Comparison of ENCODE assay signal across 8 mouse cellular contexts in genomic region chr15:79192885-79193845, GRCm38 (mm10). TPM values are rescaled to one million over a fixed set of nuclear protein-coding genes. Genes with fewer than 3 reads are reported as not detected.
DNase-seq lines count a peak whose midpoint lies in the region; ATAC-seq and TF ChIP-seq lines count a peak whose summit lies in the region.

No protein-coding gene starts in this region.

- no peaks in the 10 kb centered on the region for H3K9me3 ChIP-seq in kidney, embryonic 15.5 days (replicated peaks)
- H3K9me3 ChIP-seq in embryonic facial prominence, embryonic 10.5 days: no peaks in the 10 kb centered on the region
- H3K9me3 ChIP-seq in heart, postnatal 0 days (replicated peaks; ENCODE audit: control insufficient read depth, low read length): no peaks in the 10 kb centered on the region
- H3K9me3 ChIP-seq in midbrain, embryonic 16.5 days (replicated peaks; ENCODE audit: control insufficient read depth, low read length, poor library complexity, severe bottlenecking): no peaks in the 10 kb centered on the region

- H3K27me3 ChIP-seq in kidney, embryonic 15.5 days: 0 out of 2 replicates have a peak, but pooled peaks cover 4% of the 10 kb centered on the region
- peaks cover 13% of the 10 kb centered on the region for H3K27me3 ChIP-seq in embryonic facial prominence, embryonic 10.5 days (replicated peaks; ENCODE audit: low read depth, poor library complexity, severe bottlenecking)
- H3K27me3 ChIP-seq in heart, postnatal 0 days (ENCODE audit: control insufficient read depth, insufficient read depth, low read length): no peaks in the 10 kb centered on the region
- no peaks in the 10 kb centered on the region for H3K27me3 ChIP-seq in midbrain, embryonic 16.5 days (ENCODE audit: control insufficient read depth, insufficient read depth, low read depth, low read length)

- H3K4me1 ChIP-seq in kidney, embryonic 15.5 days: peaks cover 18% of the 10 kb centered on the region
- H3K4me1 ChIP-seq in embryonic facial prominence, embryonic 10.5 days: peaks cover 41% of the 10 kb centered on the region
- H3K4me1 ChIP-seq in heart, postnatal 0 days (ENCODE audit: control insufficient read depth, insufficient read depth): peaks cover 10% of the 10 kb centered on the region; the same call in 1 of the 2 replicates
- H3K4me1 ChIP-seq in midbrain, embryonic 16.5 days (ENCODE audit: control insufficient read depth, insufficient read depth, low read length): peaks cover 14% of the 10 kb centered on the region

- 33% methylated on average over 27 of the region's 27 CpGs for WGBS in kidney, embryonic 15.5 days
- 19% methylated on average over 27 of the region's 27 CpGs for WGBS in embryonic facial prominence, embryonic 10.5 days
- WGBS in heart, postnatal 0 days: 33% methylated on average over 26 of the region's 27 CpGs
- WGBS in midbrain, embryonic 16.5 days: 11% methylated on average over 25 of the region's 27 CpGs

- ATAC-seq in kidney, embryonic 15.5 days (replicated peaks; ENCODE audit: low FRiP score): no peak; the same call in 1 of the 2 replicates
- peak; percentile 59 for ATAC-seq in heart, postnatal 0 days (ENCODE audit: insufficient read depth, low read depth)
- peak; percentile 83 for ATAC-seq in midbrain, embryonic 16.5 days
- no peak for ATAC-seq in inflammation-experienced regulatory T-cells, adult 6 months

- H3K9ac ChIP-seq in kidney, embryonic 15.5 days: no peak overlapping the region; the same call in 1 of the 2 replicates
- H3K9ac ChIP-seq in heart, postnatal 0 days (replicated peaks; ENCODE audit: low read depth, low read length): peak overlapping the region; percentile 7; the same call in 1 of the 2 replicates
- peak overlapping the region; percentile 63 for H3K9ac ChIP-seq in midbrain, embryonic 16.5 days (ENCODE audit: low read depth, low read length)

- peak overlapping the region; percentile 33 for H3K4me2 ChIP-seq in kidney, embryonic 15.5 days
- peak overlapping the region; percentile 30 for H3K4me2 ChIP-seq in heart, postnatal 0 days (ENCODE audit: low read depth, low read length)
- H3K4me2 ChIP-seq in midbrain, embryonic 16.5 days (ENCODE audit: low read length): peak overlapping the region; percentile 35

- H3K4me3 ChIP-seq in kidney, embryonic 15.5 days (replicated peaks): no peak overlapping the region
- peak overlapping the region; percentile 42 for H3K4me3 ChIP-seq in embryonic facial prominence, embryonic 10.5 days
- H3K4me3 ChIP-seq in heart, postnatal 0 days (ENCODE audit: low read depth, low read length): no peak overlapping the region
- no peak overlapping the region for H3K4me3 ChIP-seq in midbrain, embryonic 16.5 days (ENCODE audit: low read depth, low read length)

- H3K36me3 ChIP-seq in kidney, embryonic 15.5 days: no peaks in the 10 kb centered on the region
- H3K36me3 ChIP-seq in embryonic facial prominence, embryonic 10.5 days (replicated peaks): no peaks in the 10 kb centered on the region
- no peaks in the 10 kb centered on the region for H3K36me3 ChIP-seq in heart, postnatal 0 days (replicated peaks; ENCODE audit: control insufficient read depth, insufficient read depth, low read length)
- H3K36me3 ChIP-seq in midbrain, embryonic 16.5 days (ENCODE audit: control insufficient read depth, insufficient read depth, low read length): no peaks in the 10 kb centered on the region

- no peak for TF ChIP-seq CTCF in heart, postnatal 0 days (IDR thresholded peaks at IDR 0.05; ENCODE audit: low read depth)

- intact Hi-C loops in left cerebral cortex, postnatal 14 days (cut with DNase I): no loop called here

- no peak for DNase-seq in kidney, adult 18-20 months
- peak; percentile 54 for DNase-seq in embryonic facial prominence, embryonic 10.5 days (ENCODE audit: low spot score)
- DNase-seq in heart, postnatal 0 days (ENCODE audit: low spot score): peak; percentile 61
- peak; percentile 41 to 68 for DNase-seq in left cerebral cortex, postnatal 14 days (ENCODE audit: low spot score in 2 of 2)
- no peak for DNase-seq in kidney, postnatal 10 days

- TF ChIP-seq EP300 in heart, postnatal 0 days (IDR thresholded peaks at IDR 0.05; ENCODE audit: low read depth): no peak

- peak overlapping the region; percentile 73 for H3K27ac ChIP-seq in kidney, embryonic 15.5 days
- H3K27ac ChIP-seq in embryonic facial prominence, embryonic 10.5 days (replicated peaks): peak overlapping the region; percentile 87
- H3K27ac ChIP-seq in heart, postnatal 0 days (ENCODE audit: low read depth): peak overlapping the region; percentile 69
- peak overlapping the region; percentile 82 for H3K27ac ChIP-seq in midbrain, embryonic 16.5 days (ENCODE audit: low read length)

RNA-seq across cellular contexts. Expression of gene Sox10, which starts 28.1 kb away (rescaled TPM):
- polyA plus RNA-seq in kidney, embryonic 15.5 days (2015; fragmentation: Nextera tagmentation; extraction: Ambion mirVana): 0.40 and 0.96 TPM in 2 replicates
- 11.4 and 12.9 TPM in 2 replicates for polyA plus RNA-seq in embryonic facial prominence, embryonic 10.5 days (2016; fragmentation: Nextera tagmentation; extraction: Ambion mirVana)
- 0.31 and 0.53 TPM in 2 replicates for total RNA-seq in heart, postnatal 0 days (2014; rRNA removed; ENCODE audit: low replicate concordance)
- polyA plus RNA-seq in heart, postnatal 0 days (2015; fragmentation: Nextera tagmentation; extraction: Ambion mirVana): 0.12 and 0.34 TPM in 2 replicates
- 10 to 100 TPM; 24.0 to 35.5 TPM for total RNA-seq in left cerebral cortex, postnatal 14 days (2021)
- 3.0 and 3.8 TPM in 2 replicates for polyA plus RNA-seq in midbrain, embryonic 16.5 days (2015; fragmentation: Nextera tagmentation; extraction: Ambion mirVana)
- polyA plus RNA-seq in inflammation-experienced regulatory T-cells, adult 6 months (2017; shearing (Covaris generic)): not detected

RNA-seq across cellular contexts. Expression of gene Pick1, which starts 35.8 kb away (rescaled TPM):
- polyA plus RNA-seq in kidney, embryonic 15.5 days (2015; fragmentation: Nextera tagmentation; extraction: Ambion mirVana): 45.5 and 49.8 TPM in 2 replicates
- 45.6 and 50.1 TPM in 2 replicates for polyA plus RNA-seq in embryonic facial prominence, embryonic 10.5 days (2016; fragmentation: Nextera tagmentation; extraction: Ambion mirVana)
- 23.8 and 27.2 TPM in 2 replicates for total RNA-seq in heart, postnatal 0 days (2014; rRNA removed; ENCODE audit: low replicate concordance)
- 26.9 and 29.8 TPM in 2 replicates for polyA plus RNA-seq in heart, postnatal 0 days (2015; fragmentation: Nextera tagmentation; extraction: Ambion mirVana)
- total RNA-seq in left cerebral cortex, postnatal 14 days (2021): 10 to 100 TPM; 52.0 to 56.4 TPM
- 109 and 110 TPM in 2 replicates for polyA plus RNA-seq in midbrain, embryonic 16.5 days (2015; fragmentation: Nextera tagmentation; extraction: Ambion mirVana)
- polyA plus RNA-seq in inflammation-experienced regulatory T-cells, adult 6 months (2017; shearing (Covaris generic)): 1 to 10 TPM; 6.6 to 8.4 (median 8.3) TPM

RNA-seq across cellular contexts. Expression of gene Gm49486, which starts 36.0 kb away (rescaled TPM):
- polyA plus RNA-seq in kidney, embryonic 15.5 days (2015; fragmentation: Nextera tagmentation; extraction: Ambion mirVana): 0.67 and 0.74 TPM in 2 replicates
- polyA plus RNA-seq in embryonic facial prominence, embryonic 10.5 days (2016; fragmentation: Nextera tagmentation; extraction: Ambion mirVana): 0.29 and 0.35 TPM in 2 replicates
- 0.12 and 0.80 TPM in 2 replicates for total RNA-seq in heart, postnatal 0 days (2014; rRNA removed; ENCODE audit: low replicate concordance)
- 0.74 and 1.0 TPM in 2 replicates for polyA plus RNA-seq in heart, postnatal 0 days (2015; fragmentation: Nextera tagmentation; extraction: Ambion mirVana)
- 1 to 10 TPM in 1 of 2 experiments, under 1 TPM in 1; 0.94 to 1.2 TPM for total RNA-seq in left cerebral cortex, postnatal 14 days (2021)
- polyA plus RNA-seq in midbrain, embryonic 16.5 days (2015; fragmentation: Nextera tagmentation; extraction: Ambion mirVana): 0.47 and 1.3 TPM in 2 replicates
- polyA plus RNA-seq in inflammation-experienced regulatory T-cells, adult 6 months (2017; shearing (Covaris generic)): not detected

RNA-seq across cellular contexts. Expression of gene 1700088E04Rik, which starts 52.1 kb away (rescaled TPM):
- polyA plus RNA-seq in kidney, embryonic 15.5 days (2015; fragmentation: Nextera tagmentation; extraction: Ambion mirVana): 7.7 and 10.5 TPM in 2 replicates
- 8.0 and 8.2 TPM in 2 replicates for polyA plus RNA-seq in embryonic facial prominence, embryonic 10.5 days (2016; fragmentation: Nextera tagmentation; extraction: Ambion mirVana)
- total RNA-seq in heart, postnatal 0 days (2014; rRNA removed; ENCODE audit: low replicate concordance): 2.2 TPM in 1 of 2 replicates, not detected in the other
- 8.8 and 10.7 TPM in 2 replicates for polyA plus RNA-seq in heart, postnatal 0 days (2015; fragmentation: Nextera tagmentation; extraction: Ambion mirVana)
- 10 to 100 TPM; 10.8 to 13.3 TPM for total RNA-seq in left cerebral cortex, postnatal 14 days (2021)
- 18.8 and 19.1 TPM in 2 replicates for polyA plus RNA-seq in midbrain, embryonic 16.5 days (2015; fragmentation: Nextera tagmentation; extraction: Ambion mirVana)
- polyA plus RNA-seq in inflammation-experienced regulatory T-cells, adult 6 months (2017; shearing (Covaris generic)): 1 to 10 TPM; 5.4 to 7.1 (median 5.9) TPM

RNA-seq across cellular contexts. Expression of gene Polr2f, which starts 52.4 kb away (rescaled TPM):
- polyA plus RNA-seq in kidney, embryonic 15.5 days (2015; fragmentation: Nextera tagmentation; extraction: Ambion mirVana): 303 and 317 TPM in 2 replicates
- 414 and 440 TPM in 2 replicates for polyA plus RNA-seq in embryonic facial prominence, embryonic 10.5 days (2016; fragmentation: Nextera tagmentation; extraction: Ambion mirVana)
- total RNA-seq in heart, postnatal 0 days (2014; rRNA removed; ENCODE audit: low replicate concordance): 50.2 and 84.8 TPM in 2 replicates
- 271 and 286 TPM in 2 replicates for polyA plus RNA-seq in heart, postnatal 0 days (2015; fragmentation: Nextera tagmentation; extraction: Ambion mirVana)
- 100 to 1,000 TPM; 109 to 114 TPM for total RNA-seq in left cerebral cortex, postnatal 14 days (2021)
- 266 and 286 TPM in 2 replicates for polyA plus RNA-seq in midbrain, embryonic 16.5 days (2015; fragmentation: Nextera tagmentation; extraction: Ambion mirVana)
- 100 to 1,000 TPM; 109 to 122 (median 116) TPM for polyA plus RNA-seq in inflammation-experienced regulatory T-cells, adult 6 months (2017; shearing (Covaris generic))

Comparison
In these comparisons a context has a peak if more than half of its experiments do, and no peak if none do; other contexts are left out.
1. ATAC-seq: peak in heart, postnatal 0 days (single experiment) and midbrain, embryonic 16.5 days (single experiment); none in kidney, embryonic 15.5 days (single experiment) and inflammation-experienced regulatory T-cells, adult 6 months (single experiment).
2. DNase-seq: peak in embryonic facial prominence, embryonic 10.5 days (single experiment), heart, postnatal 0 days (single experiment) and left cerebral cortex, postnatal 14 days (2 of 2); none in kidney, adult 18-20 months (single experiment) and kidney, postnatal 10 days (single experiment).
3. Peak in every context shown above with its lines, with median percentiles within 50 percentile points of each other: H3K27ac ChIP-seq and H3K4me2 ChIP-seq.